Mouse (Mus musculus): ENCODE results near the gene Atf2. TPM values are rescaled to one million over a fixed set of nuclear protein-coding genes. Genes with fewer than 3 reads are reported as not detected.
A peak's percentile ranks its signal among the peaks of the same experiment; 100 is the strongest.

The Atf2 gene
- polyA plus RNA-seq, 1 experiment from 2014 or later = 97.1 TPM

- peak within 1 kb of the TSS; percentile 82 for H3K4me3 ChIP-seq (ENCODE audit: low read length)
- WGBS = under 1% methylated on average over 99 of the region's 131 CpGs
- H3K4me2 ChIP-seq (ENCODE audit: low read length) = peak within 1 kb of the TSS; percentile 68
- H3K27ac ChIP-seq (ENCODE audit: low read depth, low read length) = peak within 1 kb of the TSS; percentile 92
- H3K36me3 ChIP-seq (ENCODE audit: control insufficient read depth, insufficient read depth, low read length) = no peaks in the 10 kb centered on the region
- peaks cover 8% of the 10 kb centered on the region for H3K4me1 ChIP-seq (ENCODE audit: control insufficient read depth, insufficient read depth, low read depth, low read length)
- H3K27me3 ChIP-seq (replicated peaks; ENCODE audit: control insufficient read depth, insufficient read depth, low read length) = no peaks in the 10 kb centered on the region
- peak within 1 kb of the TSS; percentile 86 for H3K9ac ChIP-seq (ENCODE audit: low read depth, low read length)
- ATAC-seq = peak; percentile 94
- H3K9me3 ChIP-seq (ENCODE audit: control insufficient read depth, low read length) = no peaks in the 10 kb centered on the region
These were observed 117.4 kb downstream of the Atf2 start, which contains the start of gene Chn1 for GRCm38 (mm10) chr2:73774786-73775682. Chn1 (minus strand) TSS chr2:73775346.

GRCm38 (mm10) chr2:73772945-73773344, 119.5 kb downstream of the Atf2 start:
- Histone ChIP-seq H3K9ac (ENCODE audit: low read depth, low read length) (peak overlapping the region; percentile 41; the same call in 1 of the 2 replicates), H3K27ac (ENCODE audit: low read depth, low read length) (no peak overlapping the region), H3K27me3 (replicated peaks; ENCODE audit: control insufficient read depth, insufficient read depth, low read length) (no peaks in the 10 kb centered on the region), H3K9me3 (ENCODE audit: control insufficient read depth, low read length) (no peaks in the 10 kb centered on the region), H3K4me3 (ENCODE audit: low read length) (peak overlapping the region; percentile 82), H3K4me1 (ENCODE audit: control insufficient read depth, insufficient read depth, low read depth, low read length) (peaks cover 6% of the 10 kb centered on the region), H3K4me2 (ENCODE audit: low read length) (peak overlapping the region; percentile 68), H3K36me3 (ENCODE audit: control insufficient read depth, insufficient read depth, low read length) (no peaks in the 10 kb centered on the region)
- WGBS = 26% methylated on average over 1 of the region's 1 CpGs
- ATAC-seq = no peak

- 81% methylated on average over 4 of the region's 4 CpGs for WGBS
- Histone ChIP-seq H3K27me3 (replicated peaks; ENCODE audit: control insufficient read depth, insufficient read depth, low read length) (no peaks in the 10 kb centered on the region), H3K9ac (ENCODE audit: low read depth, low read length) (no peak overlapping the region), H3K4me1 (ENCODE audit: control insufficient read depth, insufficient read depth, low read depth, low read length) (peaks cover 8% of the 10 kb centered on the region), H3K4me2 (ENCODE audit: low read length) (no peak overlapping the region), H3K36me3 (ENCODE audit: control insufficient read depth, insufficient read depth, low read length) (no peaks in the 10 kb centered on the region), H3K4me3 (ENCODE audit: low read length) (no peak overlapping the region), H3K9me3 (ENCODE audit: control insufficient read depth, low read length) (no peaks in the 10 kb centered on the region), H3K27ac (ENCODE audit: low read depth, low read length) (no peak overlapping the region)
- no peak for ATAC-seq
These were observed 123.8 kb downstream of the Atf2 start for GRCm38 (mm10) chr2:73768669-73769068.

Other genes starting within 250 kb of the Atf2 start
- 70.1 and 75.4 TPM in 2 replicates for gene Chn1, start 117.3 kb downstream of the Atf2 start, polyA plus RNA-seq (2015; fragmentation: Nextera tagmentation; extraction: Ambion mirVana)
- gene Atp5g3, start 18.7 kb upstream of the Atf2 start, polyA plus RNA-seq (2015; fragmentation: Nextera tagmentation; extraction: Ambion mirVana) = 1,200 and 1,339 TPM in 2 replicates